Mouse (Mus musculus) lung, embryonic 16.5 days (tissue): ENCODE measurements around the gene Gm5475. TPM values are rescaled to one million over a fixed set of nuclear protein-coding genes. Genes with fewer than 3 reads are reported as not detected.

Experiments
- ATAC-seq: fragments of 200-750 bp; cut with Nextera tagmentation; 2 replicates; pipeline ENCODE4 v1.8.0; 2017; ENCODE audit warnings: low read depth, mild to moderate bottlenecking, moderate library complexity
- H3K27ac ChIP-seq: fragments of 300-500 bp; sonication (generic); 2 replicates; pipeline ENCODE4 v1.5.1; 2014; ENCODE audit warnings: mild to moderate bottlenecking, control low read depth, low read length
- H3K27me3 ChIP-seq: fragments of 300-500 bp; sonication (generic); 2 replicates; pipeline ENCODE4 v1.6.1; 2014; ENCODE audit warnings: low read depth, low read length, mixed read lengths; ENCODE audit not compliant: control insufficient read depth, insufficient read depth
- H3K36me3 ChIP-seq: fragments of 300-500 bp; sonication (generic); 2 replicates; pipeline ENCODE4 v1.6.1; 2014; ENCODE audit warnings: low read length; ENCODE audit not compliant: control insufficient read depth, insufficient read depth
- H3K4me1 ChIP-seq: fragments of 300-500 bp; sonication (generic); replicated peaks from 2 replicates; pipeline ENCODE4 v1.6.1; 2014; ENCODE audit warnings: low read length, mixed read lengths; ENCODE audit not compliant: control insufficient read depth, insufficient read depth
- H3K4me2 ChIP-seq: fragments of 300-500 bp; sonication (generic); 2 replicates; pipeline ENCODE4 v1.6.1; 2014; ENCODE audit warnings: low read depth, low read length, control low read depth
- H3K4me3 ChIP-seq: fragments of 300-500 bp; sonication (generic); 2 replicates; pipeline ENCODE4 v1.5.1; 2014; ENCODE audit warnings: mild to moderate bottlenecking, low read length, control low read depth
- H3K9ac ChIP-seq: fragments of 300-500 bp; sonication (generic); 2 replicates; pipeline ENCODE4 v1.6.1; 2014; ENCODE audit warnings: low read length, control low read depth
- H3K9me3 ChIP-seq: fragments of 300-500 bp; sonication (generic); 2 replicates; pipeline ENCODE4 v1.6.1; 2016; ENCODE audit warnings: low read length; ENCODE audit not compliant: control insufficient read depth
- WGBS: fragments of 180-500 bp; shearing (Covaris S2); extraction: QIAGEN DNeasy Blood & Tissue Kit; methylation state at CpG from one replicate; pipeline ENCODE4 v1.1.7; 2014; 5-methylcytosine and 5-hydroxymethylcytosine counted together
- polyA plus RNA-seq: library from polyadenylated mRNA; unstranded; fragments of >200 nt; fragmentation: Nextera tagmentation; extraction: Ambion mirVana; gene quantifications from 2 replicates; pipeline ENCODE4 v1.2.1, GENCODE M21; 2015

Gm5475 gene
- polyA plus RNA-seq, 1 experiment from 2014 or later: 0.06 TPM

GRCm38 (mm10) chr15:100419901-100420745, 1.8 kb upstream of the Gm5475 start:
- Histone ChIP-seq H3K36me3 (no peaks in the 10 kb centered on the region), H3K27ac (no peak overlapping the region), H3K4me1 (peaks cover 16% of the 10 kb centered on the region), H3K9ac (no peak overlapping the region), H3K4me2 (no peak overlapping the region), H3K27me3 (peaks cover 10% of the 10 kb centered on the region), H3K9me3 (no peaks in the 10 kb centered on the region), H3K4me3 (no peak overlapping the region)
- whole genome bisulfite sequencing: 54% methylated on average over 9 of the region's 9 CpGs
- ATAC-seq: no peak

- no peak overlapping the region for H3K27ac ChIP-seq
- peak overlapping the region; percentile 29; the same call in 1 of the 2 replicates for H3K9ac ChIP-seq
- 24% methylated on average over 8 of the region's 8 CpGs for WGBS
- H3K4me1 ChIP-seq: peaks cover 16% of the 10 kb centered on the region
- peak overlapping the region; percentile 92 for H3K4me2 ChIP-seq
- H3K27me3 ChIP-seq: peaks cover 16% of the 10 kb centered on the region
- peak overlapping the region; percentile 87 for H3K4me3 ChIP-seq
- ATAC-seq: no peak
- no peaks in the 10 kb centered on the region for H3K9me3 ChIP-seq
- H3K36me3 ChIP-seq: no peaks in the 10 kb centered on the region
Measured at GRCm38 (mm10) chr15:100421059-100421757, 739 bp upstream of the Gm5475 start.

GRCm38 (mm10) chr15:100422476-100422875, 529 bp downstream of the Gm5475 start:
- Histone ChIP-seq H3K27ac (no peak overlapping the region), H3K4me1 (peaks cover 16% of the 10 kb centered on the region), H3K36me3 (no peaks in the 10 kb centered on the region), H3K27me3 (peaks cover 16% of the 10 kb centered on the region), H3K9me3 (no peaks in the 10 kb centered on the region), H3K4me2 (peak overlapping the region; percentile 92), H3K4me3 (peak overlapping the region; percentile 87), H3K9ac (peak overlapping the region; percentile 84)
- peak; percentile 64 for ATAC-seq
- WGBS: 0% methylated on average over 28 of the region's 44 CpGs

DNA sequence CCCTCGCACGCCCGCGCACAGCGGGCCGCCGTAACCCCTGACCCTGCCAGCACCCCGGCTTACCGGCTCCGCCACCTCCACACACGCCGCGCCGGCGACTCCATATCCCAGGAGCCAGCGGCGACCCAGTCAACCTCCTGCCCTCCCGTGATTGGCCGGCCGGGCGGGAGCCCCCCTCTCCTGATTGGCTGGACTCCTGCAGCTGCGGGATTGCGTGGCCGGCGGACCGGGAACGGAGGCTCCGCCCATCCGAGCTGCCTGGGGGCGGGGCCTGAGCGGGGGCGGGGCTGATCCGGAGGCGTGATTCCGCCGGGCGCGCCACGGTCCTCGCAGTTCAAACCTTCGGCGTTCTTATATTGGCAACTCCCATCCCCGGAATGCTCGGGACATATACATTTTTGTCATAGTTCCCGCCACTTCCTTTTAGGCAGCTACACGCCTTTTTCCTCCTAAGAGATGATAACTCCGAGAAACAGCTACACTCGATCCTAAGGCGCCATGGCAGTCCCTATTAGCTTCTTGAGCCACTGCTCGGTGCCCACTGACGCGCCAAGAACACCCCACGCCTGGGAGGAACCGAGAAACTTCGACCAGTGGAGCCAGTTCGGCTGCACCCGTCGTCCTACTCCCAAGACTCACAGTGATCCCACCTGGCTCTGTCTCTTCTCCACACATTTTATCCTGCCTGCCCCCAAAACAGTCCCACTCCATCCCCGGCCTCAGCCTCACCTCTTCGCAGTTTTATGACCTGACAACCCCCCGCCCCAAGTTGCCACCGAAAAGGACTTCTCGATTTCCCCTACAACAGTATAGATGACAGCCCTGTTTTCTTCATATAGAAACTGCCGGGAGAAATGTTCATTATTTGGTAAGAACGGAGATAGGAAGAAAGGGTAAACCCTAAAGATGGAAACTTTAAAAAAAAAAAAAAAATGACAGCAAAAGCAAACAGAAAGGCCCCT, 1.2 kb downstream of the Gm5475 start:
- peaks cover 16% of the 10 kb centered on the region for H3K27me3 ChIP-seq
- H3K27ac ChIP-seq: peak overlapping the region; percentile 85
- H3K4me3 ChIP-seq: peak overlapping the region; percentile 87
- H3K4me2 ChIP-seq: peak overlapping the region; percentile 92
- peak overlapping the region; percentile 84 for H3K9ac ChIP-seq
- peak; percentile 98 for ATAC-seq
- under 1% methylated on average over 63 of the region's 65 CpGs for WGBS
- no peaks in the 10 kb centered on the region for H3K9me3 ChIP-seq
- peaks cover 16% of the 10 kb centered on the region for H3K4me1 ChIP-seq
- H3K36me3 ChIP-seq: no peaks in the 10 kb centered on the region

DNA sequence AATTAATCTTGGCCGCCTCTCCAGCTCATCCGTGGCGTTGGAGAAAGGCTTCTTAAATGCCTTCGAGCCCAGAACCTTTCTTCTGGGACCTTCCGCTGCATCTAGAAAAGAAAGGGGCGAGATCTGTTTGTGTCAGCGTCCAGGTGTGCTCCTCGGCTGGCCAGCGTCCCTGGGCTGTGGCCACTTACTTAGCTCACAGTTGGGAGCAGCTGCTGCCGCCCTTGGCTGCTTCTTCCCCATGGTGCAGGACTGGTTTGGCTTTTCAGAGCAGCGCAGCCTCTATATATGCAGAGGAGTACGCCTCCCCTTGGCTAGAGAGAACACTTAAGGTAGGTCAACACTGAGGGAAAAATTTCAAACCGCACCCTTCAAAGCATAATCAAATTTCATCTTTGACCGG, 2.0 kb downstream of the Gm5475 start:
- Histone ChIP-seq H3K9ac (peak overlapping the region; percentile 66), H3K4me2 (peak overlapping the region; percentile 92), H3K4me1 (peaks cover 18% of the 10 kb centered on the region), H3K36me3 (no peaks in the 10 kb centered on the region), H3K27me3 (peaks cover 16% of the 10 kb centered on the region), H3K9me3 (no peaks in the 10 kb centered on the region), H3K27ac (peak overlapping the region; percentile 85), H3K4me3 (peak overlapping the region; percentile 87)
- 3% methylated on average over 14 of the region's 14 CpGs for WGBS
- peak; percentile 43 for ATAC-seq

DNA sequence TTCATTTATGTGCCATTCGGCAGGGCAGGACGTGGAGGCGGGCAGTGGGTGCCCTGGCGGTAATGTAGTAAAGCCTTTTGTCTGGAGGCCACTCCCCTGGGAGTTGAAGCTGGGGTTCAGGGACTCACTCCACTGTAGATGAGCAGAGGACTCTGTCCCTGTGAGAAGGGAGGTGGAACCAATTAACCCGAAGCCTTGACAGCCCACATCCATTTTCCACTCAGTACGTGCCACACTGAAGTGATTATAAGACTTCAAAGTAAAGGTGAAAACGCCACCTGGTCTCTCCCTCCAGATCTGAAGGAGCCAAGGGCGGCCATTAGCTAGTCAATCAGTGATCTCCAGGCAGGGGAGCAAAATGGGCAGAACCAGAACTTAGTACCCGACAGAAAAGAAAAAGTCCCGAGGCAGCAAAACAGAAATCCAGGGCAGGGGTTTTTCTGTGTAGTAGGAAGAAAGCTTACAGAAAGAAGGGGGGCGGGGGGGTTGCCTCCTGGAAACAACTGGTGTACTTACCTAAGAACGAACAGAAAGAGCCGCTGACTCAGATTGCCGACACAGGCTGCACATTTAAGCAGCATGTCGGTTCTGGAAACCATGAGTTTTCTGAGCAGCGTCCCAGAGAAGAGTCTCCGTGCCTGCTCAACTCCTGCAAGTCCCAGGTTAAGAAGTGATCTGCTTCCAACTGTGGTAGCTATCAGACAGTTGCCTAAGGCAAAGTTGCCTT, 2.6 kb downstream of the Gm5475 start, which contains the start of gene Slc11a2:
Slc11a2 (minus strand) TSS at position 677 of the 727 bp plus-strand sequence.
- H3K9me3 ChIP-seq: no peaks in the 10 kb centered on the region
- H3K27me3 ChIP-seq: peaks cover 16% of the 10 kb centered on the region
- H3K9ac ChIP-seq: peak within 1 kb of the TSS; percentile 66
- peak within 1 kb of the TSS; percentile 92 for H3K4me2 ChIP-seq
- H3K4me3 ChIP-seq: peak within 1 kb of the TSS; percentile 87
- 15% methylated on average over 17 of the region's 17 CpGs for WGBS
- peak within 1 kb of the TSS; percentile 85 for H3K27ac ChIP-seq
- no peaks in the 10 kb centered on the region for H3K36me3 ChIP-seq
- no peak for ATAC-seq
- peaks cover 18% of the 10 kb centered on the region for H3K4me1 ChIP-seq

DNA sequence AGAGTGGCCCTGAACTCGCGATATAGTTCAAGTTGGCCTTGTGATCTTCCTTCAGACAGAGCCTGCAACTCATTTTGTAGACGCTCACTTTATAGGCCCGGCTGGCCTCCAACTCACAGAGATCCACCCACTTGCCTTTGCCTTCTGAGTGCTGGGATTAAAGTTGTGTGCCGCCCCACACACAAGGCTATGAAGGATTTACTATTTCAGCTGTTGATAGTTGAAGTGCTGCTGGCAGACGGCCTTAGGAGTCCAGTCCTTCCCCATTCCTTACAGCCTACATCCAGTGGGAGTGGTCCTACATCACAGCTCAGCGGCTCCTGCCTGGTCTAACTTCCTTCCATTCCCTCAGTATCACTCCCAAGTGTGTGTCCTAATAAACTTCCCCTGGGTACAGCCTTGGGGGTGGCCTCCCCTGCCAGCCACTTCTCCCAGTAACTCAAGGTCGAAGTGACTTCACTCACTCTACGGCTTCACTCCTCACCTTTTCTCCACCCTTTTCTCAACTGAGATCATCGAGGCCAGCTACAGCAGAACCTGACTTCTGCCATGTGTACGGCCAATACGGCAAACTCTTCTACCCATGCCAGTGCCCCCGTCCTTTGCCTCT, 6.5 kb downstream of the Gm5475 start:
- H3K27me3 ChIP-seq: peaks cover 16% of the 10 kb centered on the region
- 0 out of 2 replicates have a peak, but pooled peaks have one; percentile 39 for ATAC-seq
- 0 out of 2 replicates have a peak, but pooled peaks cover 5% of the 10 kb centered on the region for H3K4me1 ChIP-seq
- H3K9ac ChIP-seq: no peak overlapping the region
- H3K4me3 ChIP-seq: no peak overlapping the region
- no peak overlapping the region for H3K4me2 ChIP-seq
- WGBS: 71% methylated on average over 13 of the region's 13 CpGs
- no peaks in the 10 kb centered on the region for H3K9me3 ChIP-seq
- no peak overlapping the region for H3K27ac ChIP-seq
- no peaks in the 10 kb centered on the region for H3K36me3 ChIP-seq

DNA sequence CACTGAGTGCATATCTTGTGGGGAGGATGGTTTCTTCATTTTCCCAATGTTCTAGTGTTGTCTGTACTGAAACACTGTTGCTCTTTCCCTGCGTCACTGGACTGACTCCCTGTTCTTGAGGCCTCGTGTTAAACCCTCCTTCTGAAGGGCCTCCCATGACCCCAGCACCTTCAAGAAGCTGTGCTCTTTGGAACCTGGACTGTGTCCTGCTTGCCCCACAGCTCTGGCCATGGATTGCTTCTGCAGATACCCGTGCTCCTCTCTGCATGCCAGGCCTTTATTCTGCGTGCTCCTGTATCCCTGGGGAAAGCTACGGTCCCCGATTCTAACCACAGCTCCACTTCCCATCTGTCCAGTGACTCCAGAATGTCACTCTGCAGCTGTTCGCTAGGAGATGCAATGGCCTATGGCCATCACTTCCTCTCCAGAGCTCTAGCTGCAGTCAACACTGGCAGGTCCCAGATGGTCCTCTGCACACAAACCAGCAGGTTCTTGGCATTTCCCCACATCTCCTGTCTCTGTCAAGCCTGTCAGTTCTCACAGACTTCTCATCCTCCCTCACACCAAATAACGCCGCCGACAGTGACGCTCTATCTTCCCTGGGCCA, 8.1 kb downstream of the Gm5475 start:
- WGBS: 60% methylated on average over 11 of the region's 11 CpGs
- Histone ChIP-seq H3K9ac (no peak overlapping the region), H3K9me3 (no peaks in the 10 kb centered on the region), H3K4me2 (no peak overlapping the region), H3K27ac (no peak overlapping the region), H3K27me3 (peaks cover 6% of the 10 kb centered on the region), H3K4me3 (no peak overlapping the region), H3K4me1 (0 out of 2 replicates have a peak, but pooled peaks cover 2% of the 10 kb centered on the region), H3K36me3 (no peaks in the 10 kb centered on the region)
- ATAC-seq: no peak
